Mouse (Mus musculus): ENCODE data around the gene Trmt10c.
"Not testable (repeated sequence)": the region's sequence is repeated elsewhere in the genome, so short reads cannot be mapped to it uniquely, and the experiment has no call there.

The Trmt10c gene

DNA sequence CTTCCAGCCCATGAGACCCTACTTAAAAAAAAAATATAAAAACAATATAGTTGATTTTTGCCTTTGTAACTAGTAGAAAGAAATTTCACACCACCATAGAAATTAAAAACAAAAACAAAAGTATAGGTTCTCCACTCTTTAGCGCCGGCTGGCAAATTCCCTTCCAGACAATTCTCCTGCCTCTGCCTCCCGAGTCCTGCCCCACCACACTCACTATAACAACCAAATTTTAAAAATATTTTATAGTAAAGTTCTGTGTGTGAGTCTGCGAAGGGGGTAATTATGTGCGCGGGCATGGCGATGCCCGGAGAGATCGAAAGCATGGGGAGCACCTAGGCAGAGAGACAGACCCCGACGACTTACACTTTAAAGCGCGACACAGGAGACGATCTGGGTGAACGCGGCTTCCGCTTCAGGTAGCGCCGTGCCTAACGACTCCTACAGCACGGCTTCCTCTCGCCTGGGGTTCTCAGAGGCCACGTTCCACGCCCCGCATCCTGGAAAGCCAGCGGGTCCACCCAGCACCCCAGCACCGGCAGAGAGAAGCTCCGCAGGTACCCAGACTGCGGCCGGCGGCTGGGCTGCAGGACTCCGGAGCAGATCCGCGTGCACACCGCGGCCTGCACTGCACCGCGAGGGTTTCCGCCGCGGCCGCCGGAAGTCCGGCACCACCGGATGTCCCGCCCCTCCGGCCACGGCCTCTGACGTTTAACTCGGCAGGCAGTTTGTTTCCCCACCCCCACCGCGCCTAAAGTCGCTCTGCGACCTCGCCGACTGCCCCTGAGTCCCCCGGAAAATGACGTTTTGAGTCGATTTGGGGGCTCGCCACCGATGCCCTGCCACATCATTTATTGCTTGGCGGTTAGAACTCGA lies at the start of gene Trmt10c:
Gene Trmt10c, minus strand, starts transcription at position 682 of the 873 bp plus-strand sequence.
- peak; percentile 90 to 91 for DNase-seq (ENCODE audit: low spot score in 2 of 2)

DNA sequence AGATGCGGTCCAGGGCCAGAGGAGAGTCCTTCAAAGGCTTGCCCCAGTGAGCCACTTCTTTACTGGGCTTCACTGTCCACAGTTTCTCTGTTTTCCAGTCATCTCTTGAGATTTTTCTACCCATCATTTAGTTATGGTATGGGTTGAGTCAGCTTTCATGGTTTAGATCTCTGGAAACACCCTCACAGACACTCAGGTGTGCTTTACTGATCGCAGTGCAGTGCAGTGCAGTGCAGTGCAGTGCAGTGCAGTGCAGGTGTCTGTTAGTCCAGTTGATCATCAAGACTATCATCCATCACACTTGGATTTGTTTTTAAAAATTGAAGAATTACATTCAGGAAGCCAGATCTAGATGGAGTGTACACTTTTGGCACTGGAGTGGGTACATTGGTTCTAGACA lies 48.7 kb upstream of the Trmt10c start:
- no peak for DNase-seq (ENCODE audit: low spot score in 2 of 2)

DNA sequence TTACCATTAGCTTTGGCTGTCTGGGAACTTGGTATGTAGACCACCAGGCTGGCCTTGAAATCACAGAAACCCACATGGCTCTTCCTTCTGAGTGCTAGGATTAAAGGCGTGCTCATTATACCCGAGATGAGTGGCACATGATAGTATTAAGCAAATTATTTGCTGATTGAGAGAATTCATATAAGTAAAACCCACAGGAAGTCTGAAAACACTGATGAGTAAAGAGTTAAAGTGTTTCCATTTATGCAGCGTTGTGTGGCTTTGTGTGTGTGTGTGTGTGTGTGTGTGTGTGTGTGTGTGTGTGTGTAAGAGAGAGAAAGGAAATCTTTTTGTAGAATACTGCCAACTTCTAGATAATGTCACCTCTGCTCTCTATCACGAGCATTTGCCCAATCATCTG lies 44.1 kb upstream of the Trmt10c start:
- DNase-seq (ENCODE audit: low spot score in 2 of 2) = no peak

DNA sequence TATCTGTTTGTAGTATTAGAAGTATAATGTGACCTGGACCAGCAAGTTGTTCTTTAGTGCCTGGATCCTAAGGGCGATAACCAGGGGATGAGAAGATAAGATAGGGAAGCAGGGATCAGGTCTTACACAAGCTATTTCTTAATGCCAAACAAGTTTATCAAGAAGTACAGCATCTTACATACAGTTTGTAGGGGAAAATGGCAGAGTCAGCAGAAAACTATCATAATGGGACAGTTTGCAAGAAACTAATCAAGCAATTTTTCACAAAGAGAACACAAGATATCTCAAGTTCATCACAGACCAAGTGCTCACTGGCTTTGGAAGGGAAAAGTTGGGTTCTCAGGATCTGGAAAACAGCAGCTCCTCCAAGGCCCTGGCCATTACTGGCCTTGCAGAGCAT lies 41.8 kb upstream of the Trmt10c start:
- no peak for DNase-seq (ENCODE audit: low spot score in 2 of 2)

DNA sequence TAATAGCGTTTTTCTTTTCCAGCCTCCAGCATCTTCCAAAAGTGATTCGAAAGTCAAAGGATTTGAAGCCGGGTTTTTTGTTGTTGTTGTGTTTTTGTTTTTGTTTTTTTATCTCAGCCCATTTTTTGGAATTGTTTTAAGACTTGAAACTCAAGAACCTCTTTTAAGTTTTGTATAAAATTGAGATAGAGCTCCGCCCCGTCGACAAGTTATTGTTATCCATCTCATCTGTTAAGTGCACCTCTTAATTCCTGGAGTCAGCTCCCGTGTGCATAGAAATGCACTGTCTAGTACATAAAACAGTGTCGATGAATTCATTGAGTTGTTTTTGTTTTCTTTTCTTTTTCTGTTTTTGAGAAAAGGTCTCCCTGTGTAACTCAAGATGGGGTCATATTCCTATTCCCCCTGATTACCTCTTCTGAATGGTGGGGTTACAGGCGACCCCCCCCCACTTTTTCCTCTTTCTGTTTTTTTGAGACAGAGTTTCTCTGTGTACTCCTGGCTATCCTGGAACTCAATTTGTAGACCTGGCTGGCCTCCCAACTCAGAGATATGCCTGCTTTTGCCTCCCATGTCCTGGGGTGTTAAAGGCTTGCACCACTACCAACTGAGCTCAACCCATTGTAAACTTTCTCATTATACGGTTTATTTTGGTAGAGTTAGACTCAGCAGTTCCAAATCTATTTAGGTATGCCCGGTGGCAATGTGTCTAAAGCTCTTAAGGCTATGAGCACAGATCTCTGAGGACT lies 38.7 kb upstream of the Trmt10c start:
- DNase-seq (ENCODE audit: low spot score in 2 of 2) = no peak

DNA sequence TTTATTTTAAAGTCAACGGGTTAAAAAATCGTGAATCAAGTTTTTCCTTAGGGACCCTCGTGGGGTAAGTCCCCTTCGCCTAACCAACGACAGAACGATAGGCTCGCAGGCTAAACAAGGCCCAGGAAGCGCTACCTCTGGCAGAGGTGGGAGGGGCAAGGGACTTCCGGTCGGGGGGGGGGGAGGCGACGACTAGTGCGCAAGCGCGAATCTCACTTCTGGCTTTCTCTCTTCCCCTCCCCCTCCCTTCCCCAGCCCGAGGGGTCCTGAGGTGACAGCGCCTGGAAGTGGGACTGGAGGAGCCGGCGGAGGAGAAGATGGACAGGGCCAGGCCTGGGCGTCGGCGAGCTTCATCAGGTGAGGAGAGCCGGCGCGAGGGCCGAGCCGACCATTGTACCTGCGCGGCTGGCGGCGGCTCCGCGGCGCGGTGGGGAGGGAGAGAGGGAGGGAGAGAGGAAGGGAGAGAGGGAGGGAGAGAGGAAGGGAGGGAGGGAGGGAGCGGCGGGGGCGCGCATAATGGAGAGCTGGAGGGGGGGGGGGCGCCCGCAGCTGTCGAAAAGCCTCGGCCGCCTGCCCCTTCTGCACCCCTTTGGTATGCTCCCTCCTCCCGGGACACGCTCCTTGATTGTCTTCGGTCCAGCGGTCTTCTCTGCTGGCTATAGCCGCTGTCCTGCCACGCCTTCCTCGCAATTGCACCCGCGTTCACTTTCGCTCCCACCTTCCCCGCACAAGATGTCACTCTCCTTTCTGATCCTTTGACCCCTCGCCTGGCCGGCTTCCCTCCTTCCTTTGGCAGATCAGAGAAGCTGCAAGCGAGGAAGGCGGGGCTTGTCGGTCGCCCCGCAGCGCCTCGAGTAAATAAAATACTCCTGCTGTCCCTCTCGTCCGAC lies 37.8 kb upstream of the Trmt10c start:
- DNase-seq (ENCODE audit: low spot score in 2 of 2) = peak; percentile 77 to 85

DNA sequence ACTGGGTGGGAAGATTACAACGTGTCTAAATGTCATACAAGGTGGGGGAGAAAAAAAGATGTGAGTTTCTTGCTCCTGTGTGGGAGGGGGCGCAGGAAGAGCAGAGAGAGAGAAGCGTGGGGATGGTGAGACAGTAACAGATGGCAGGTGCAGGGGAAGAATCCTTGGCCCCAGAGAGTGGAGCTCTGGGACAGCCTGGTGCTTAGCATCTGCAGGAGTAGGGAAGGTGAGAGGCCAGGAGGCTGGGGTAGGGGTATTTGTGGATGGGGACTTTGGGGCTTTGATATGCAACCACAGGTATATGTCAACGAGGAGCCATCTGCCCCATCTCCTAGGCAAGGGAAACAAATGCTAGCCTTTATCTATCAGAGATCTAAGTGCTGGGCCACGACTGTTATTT lies 36.9 kb upstream of the Trmt10c start:
- no peak for DNase-seq (ENCODE audit: low spot score in 2 of 2)

DNA sequence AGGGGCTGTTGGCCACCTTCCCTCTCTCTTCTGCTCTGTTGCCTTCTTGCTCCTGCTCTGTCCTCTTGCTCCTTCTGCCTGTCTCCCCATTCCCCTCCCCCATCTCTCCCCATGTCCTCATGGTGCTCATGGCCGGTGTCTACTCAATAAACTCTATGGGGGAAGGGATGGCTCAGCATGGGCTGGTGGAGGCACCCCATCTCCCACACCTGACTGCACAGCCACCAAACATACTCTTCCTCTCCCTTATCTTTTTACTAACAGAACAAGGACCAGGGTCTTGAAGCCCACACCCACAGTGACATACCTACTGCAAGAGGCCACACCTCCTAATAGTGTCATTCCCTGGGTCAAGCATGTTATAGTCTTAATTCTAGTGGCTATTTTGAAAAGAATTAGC lies 36.5 kb upstream of the Trmt10c start:
- DNase-seq (ENCODE audit: low spot score in 2 of 2) = no peak

DNA sequence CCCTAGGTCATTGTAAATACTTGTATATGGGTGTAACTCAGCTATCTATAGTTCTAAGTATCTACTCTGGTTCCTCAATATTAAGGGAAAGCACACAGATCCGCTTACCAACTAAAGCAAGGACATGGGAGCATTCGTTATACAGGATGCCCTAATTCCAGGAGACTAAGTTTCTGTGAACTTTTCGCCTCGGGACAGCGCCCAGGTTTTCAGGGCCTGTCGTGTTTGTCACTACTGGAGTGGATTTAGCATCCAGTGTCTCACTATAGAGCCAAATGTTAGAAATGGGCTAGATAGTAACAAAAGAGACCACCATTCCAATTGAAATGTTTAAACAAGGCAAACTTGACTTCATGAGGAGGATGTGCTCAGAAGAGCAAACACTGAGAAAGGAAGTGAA lies 35.5 kb upstream of the Trmt10c start:
- DNase-seq (ENCODE audit: low spot score in 2 of 2) = not testable (repeated sequence)

DNA sequence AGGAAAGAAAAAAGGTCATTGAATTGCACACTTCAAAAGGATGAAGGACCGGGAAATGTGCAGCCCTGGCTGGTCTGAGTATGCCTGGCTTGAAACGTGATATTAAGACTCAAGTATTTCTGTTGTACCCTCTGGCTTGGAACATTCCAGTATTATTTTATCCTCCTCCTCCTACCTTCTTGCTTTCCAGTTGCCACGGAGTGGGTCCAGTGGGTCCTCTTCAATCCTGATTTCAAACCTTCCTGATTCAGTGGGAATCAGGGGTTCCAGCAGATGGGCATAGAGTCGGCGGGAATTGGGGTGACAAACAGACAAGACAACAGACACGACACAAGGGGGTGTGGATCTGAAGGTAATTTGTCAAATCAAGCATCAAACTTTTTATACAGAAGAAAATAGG lies 34.9 kb upstream of the Trmt10c start:
- no peak for DNase-seq (ENCODE audit: low spot score in 2 of 2)

DNA sequence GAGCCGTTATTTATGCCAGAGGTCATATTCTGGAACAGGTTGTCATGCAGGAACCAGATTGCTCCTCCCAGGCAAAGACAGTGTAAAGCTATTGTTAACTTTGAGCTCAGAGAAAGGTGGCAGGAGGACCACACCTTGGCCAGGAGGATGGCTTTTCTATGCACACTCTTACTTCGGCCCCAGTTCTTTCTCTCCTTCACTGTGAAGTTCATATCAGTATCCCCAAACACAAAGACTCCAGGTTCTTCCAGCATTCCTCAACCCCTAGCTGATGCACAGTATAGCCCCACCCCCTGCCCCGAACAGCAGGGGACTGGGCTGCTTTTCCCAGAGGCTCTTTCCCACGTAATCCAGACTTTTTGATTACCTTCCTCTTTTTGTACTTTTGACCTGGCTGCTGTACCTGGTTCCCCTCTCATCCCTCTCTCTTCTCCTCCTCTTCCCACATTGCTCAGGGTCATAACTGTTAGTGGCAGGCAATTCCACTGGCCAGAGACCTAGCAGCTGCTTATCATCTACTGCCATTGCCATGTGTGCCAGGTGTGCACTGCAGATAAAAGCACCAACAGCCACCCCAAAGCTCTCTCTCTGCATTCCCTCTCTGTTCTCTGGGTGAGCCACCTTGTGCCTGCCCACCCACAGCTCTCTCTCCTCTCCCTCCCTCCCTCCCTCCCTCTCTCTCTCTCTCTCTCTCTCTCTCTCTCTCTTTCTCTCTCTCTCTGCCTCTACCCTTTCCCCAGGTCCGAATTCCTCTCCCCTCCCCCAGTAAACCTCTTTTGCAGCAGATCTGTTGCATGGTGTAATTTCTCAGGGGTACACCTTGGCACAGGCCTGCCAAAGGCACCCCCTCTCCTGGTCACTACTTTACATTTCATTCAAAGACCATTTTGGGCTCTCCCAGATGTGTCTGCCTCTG lies 34.0 kb upstream of the Trmt10c start:
- DNase-seq (ENCODE audit: low spot score in 2 of 2) = peak; percentile 53 to 65

DNA sequence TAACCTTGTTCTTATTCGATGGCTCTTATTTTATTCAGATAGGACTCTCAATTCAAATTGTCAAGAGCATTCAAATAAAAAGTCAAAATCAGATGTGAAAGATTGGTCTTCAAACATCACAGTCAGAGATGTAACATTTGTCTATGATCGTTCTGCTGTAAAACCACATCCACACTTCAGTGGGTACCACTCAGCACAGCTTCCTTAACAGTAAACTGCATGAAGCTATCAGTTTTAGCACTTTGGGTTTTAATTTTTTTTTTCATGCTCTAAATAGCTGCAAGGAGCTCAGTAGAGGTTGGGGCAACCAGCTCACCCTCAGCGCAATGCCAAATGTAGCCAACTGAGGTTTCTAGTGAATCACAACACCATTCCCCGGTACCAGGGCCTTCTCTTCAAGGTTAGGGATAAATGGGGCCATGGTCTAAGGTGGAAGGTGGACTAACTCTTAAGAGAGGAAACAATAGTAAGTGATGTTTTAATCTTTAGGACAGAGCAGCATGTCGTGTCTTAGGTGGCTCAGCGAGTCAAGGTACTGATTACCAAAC lies 31.0 kb upstream of the Trmt10c start:
- DNase-seq (ENCODE audit: low spot score in 2 of 2) = peak; percentile 66 to 71

DNA sequence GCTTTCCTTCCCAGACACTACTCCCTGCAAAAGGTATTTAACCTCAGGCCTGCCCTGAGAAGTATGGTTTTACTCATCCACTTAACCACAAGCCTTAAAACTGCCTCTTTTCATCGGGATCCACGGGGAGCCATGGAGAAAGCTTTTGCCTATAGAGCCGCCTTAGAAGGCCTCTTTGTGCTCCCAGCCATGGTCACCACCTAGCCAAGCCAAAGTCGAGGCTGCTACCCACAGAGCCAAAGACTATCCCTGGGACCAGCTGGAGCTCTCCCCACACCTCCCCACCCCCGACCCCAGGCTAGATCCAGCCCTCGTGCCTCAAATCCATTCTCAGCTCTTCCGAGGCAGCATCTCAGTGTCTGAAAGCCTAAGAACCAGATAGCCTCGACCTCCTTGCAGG lies 28.5 kb upstream of the Trmt10c start:
- DNase-seq (ENCODE audit: low spot score in 2 of 2) = no peak

DNA sequence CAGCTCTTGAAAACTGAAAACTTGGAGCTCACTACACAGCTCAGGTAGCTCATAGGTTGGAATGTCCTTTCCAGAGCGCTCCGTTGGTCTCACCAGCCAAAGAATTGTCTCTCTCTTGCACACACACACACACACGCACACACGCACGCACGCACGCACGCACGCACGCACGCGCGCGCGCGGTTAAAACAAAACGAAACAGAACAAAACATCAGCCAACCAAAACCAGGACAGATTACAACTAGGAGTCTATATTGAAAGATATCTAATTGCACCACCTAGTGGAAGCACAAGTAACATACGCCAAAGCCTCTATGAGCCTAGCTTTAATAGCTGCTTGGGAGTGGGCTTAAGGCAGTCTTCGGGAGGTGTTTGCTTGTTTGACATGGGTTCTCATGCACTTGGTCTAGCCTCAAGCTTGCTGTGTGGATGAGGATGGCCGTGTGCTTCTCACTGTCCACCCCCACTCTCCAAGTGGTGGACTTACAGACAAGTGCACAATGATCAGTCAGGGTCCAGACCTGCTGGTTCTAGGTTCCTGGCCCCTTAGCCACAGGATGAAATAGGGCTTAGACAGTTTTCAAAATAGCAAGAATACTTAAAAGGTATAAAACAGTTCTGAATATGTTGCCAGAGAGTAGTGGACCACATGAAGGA lies 26.8 kb upstream of the Trmt10c start:
- DNase-seq (ENCODE audit: low spot score in 2 of 2) = peak; percentile 57 to 77

DNA sequence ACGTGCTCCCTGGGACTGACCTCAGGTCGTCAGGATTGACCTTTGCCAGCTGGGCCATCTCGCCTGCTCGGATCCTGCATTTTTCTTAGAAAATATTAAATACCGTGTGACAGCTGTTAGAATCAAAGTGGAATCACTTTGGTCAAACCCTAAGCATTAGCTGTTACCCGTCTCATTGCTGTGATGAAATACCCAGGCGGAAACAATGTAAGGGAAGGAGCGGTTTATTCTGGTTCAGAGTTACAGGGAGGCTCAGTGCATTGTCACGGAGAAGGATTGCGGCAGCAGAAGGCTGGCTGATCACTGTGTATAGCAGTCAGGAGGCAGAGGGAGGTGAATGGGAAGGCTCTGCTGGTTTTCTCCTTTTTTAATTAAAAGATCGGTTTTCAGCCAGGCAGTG lies 25.4 kb upstream of the Trmt10c start:
- no peak for DNase-seq (ENCODE audit: low spot score in 2 of 2)

DNA sequence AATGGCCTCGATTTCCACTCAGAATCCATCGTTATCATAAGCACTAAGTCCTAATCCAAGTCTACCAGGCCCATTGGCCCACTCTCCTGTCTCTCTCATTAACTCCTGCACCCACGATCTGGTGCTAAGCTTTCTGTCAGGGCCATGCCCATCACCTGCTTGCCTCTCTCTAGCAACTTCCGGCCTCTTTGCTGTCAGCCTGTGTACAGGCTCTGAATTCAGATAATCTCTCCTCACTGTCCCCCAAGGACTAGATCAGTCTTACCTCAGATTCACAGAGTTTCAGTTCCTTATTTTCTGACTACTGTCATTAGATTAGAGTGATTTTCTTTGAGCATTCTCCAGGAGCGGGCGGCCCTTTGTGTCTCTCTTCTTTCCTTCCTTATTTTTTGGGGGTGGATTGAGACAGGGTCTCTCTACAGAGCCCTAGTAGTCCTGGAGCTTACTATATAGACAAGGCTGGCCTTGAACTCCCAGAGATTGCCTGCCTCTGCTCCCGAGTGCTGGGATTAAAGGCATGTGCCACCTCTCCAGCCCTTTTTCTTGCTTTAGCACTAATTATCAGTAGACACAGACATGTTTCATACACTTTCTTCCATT lies 24.5 kb upstream of the Trmt10c start:
- DNase-seq (ENCODE audit: low spot score in 2 of 2) = peak; percentile 72 to 78

DNA sequence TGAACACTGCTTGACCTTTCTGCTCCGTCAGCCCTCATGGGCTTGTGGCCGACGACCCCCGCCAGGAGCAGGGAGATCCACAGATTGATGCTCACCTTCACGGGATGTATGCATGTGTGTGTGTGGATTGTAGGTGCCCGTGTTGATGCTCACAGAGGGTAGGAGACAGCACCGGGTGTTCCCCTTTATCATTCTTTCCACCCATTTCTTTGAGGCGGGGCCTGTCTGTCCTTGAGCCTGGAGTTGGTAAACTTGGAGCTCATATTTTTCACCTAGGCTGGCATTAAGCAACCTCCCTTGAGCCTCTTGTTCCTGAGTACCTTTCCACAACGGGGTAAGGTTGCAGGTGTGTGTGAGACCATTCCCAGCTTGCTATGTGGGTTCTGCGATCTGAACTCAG lies 20.5 kb upstream of the Trmt10c start:
- DNase-seq (ENCODE audit: low spot score in 2 of 2) = no peak

DNA sequence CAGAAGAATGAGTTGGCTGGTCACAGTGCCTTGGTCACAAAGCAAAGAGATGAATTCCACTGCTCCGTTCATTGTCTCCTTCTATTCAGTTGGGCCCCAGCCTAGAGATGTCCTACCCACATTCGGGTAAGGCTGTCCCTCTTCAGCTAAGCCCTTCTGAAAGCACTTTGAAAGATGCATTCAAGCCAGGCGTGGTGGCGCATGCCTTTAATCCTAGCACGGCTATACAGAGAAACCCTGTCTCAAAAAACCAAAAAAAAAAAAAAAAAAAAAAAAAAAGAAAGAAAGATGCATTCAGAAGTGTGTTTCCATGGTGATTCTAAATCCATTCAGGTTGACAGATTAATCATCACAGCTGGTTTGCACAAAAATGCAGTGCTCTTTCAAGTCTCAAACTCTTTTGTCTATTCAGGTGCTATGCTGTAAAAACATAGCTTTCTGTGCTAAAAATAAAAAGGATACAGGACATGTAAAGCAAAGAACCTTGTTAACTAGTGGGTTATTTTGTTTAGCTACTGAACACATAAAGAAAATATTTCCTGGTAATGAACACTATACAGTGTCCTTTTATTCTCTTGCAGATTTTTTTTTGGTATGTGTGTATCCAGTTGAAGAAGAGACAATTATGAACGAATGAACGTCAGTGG lies 19.4 kb upstream of the Trmt10c start:
- DNase-seq (ENCODE audit: low spot score in 2 of 2) = no peak

DNA sequence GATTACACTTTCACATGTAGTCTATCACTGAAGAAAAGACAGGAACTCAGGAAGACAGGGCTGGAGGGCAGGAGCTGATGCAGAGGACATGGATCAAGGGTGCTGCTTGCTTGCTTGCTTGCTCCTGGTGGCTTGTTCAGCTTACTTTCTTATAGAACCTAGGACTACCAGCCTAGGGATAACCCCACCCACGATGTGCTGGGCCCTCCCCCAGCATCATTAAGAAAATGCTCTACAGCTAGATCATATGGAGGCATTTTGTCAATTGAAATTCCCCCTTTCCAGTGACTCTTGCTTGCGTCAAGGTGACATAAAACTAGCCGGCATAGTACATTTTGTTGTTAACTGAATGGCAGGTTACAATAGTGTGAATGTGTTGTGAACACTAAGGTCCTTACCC lies 18.3 kb upstream of the Trmt10c start:
- DNase-seq (ENCODE audit: low spot score in 2 of 2) = no peak

All from spleen, postnatal 36 days (tissue).